Mouse (Mus musculus): ENCODE data around the gene Vmac.
A peak's percentile ranks its signal among the peaks of the same experiment; 100 is the strongest.

Gene Vmac

GRCm38 (mm10) chr17:56686801-56687200, 31.0 kb downstream of the Vmac start:
- no peak for DNase-seq (ENCODE audit: low spot score in 2 of 2)

DNA sequence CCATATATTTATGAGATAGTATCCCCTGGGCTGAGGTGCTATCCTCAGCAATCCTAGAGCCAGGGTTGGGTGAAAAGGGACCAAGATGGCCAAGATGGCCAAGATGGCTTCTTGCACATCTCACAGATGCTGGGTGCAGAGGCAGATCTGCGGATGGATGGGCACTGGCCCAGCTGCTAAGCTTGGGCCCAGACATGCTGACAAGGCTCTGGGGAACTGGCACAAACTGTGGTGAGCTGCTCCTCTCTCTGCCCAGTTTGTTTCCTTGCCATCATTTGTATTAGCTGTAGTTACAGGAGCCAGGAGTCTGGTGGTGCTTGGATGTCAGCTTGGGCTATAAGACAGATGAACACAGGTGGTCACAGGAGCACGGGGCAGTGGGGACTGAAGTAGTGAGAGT, 33.2 kb downstream of the Vmac start:
- DNase-seq (ENCODE audit: low spot score in 2 of 2): no peak

DNA sequence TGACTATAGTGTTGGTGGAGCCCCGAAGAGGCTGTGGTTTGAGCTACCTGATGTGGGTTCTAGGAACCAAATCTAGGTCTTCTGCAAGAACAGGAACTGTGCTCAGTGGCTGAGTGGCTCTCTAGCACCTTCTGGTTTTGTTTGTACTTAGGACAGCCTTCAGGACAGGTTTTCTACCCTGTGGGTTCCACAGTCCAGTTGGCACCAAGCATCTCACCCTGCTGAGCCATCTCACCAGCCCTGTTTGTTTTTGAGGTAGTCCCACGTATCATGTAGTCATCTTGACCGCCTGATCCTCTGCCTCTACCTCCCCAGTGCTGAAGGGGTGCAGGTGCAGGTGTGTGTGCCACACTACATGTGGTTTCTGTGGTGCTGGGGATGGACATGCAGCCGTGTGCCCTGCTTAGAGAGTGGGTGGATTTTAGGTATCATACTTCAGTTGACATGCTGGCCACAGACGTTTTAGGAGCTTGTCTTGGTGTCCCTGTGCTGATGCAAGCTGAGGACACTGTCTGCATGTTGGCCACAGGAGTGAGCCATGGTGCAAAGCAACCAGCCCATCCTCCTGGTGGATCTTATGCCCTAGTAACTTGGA, 34.2 kb downstream of the Vmac start:
- DNase-seq (ENCODE audit: low spot score in 2 of 2): no peak

DNA sequence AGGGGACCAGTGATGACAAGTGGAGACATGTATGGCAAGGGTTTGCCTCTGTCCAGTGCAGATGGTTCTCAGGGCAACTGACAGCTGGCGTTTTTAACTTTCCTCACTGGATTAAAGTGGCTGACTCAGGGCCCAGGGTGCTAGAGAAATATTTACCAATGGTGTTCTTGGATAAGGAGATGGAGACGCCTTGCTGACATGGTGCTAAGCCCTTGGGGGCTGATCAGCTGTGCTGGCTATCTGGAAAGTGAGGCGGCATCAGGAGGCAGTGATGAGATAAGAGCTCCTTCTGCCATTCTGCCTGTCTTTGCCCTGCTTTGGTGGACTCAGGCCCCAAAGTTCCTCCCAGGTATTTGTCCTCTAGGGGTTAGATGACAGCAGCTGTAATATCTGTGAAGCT, 34.9 kb downstream of the Vmac start:
- DNase-seq (ENCODE audit: low spot score in 2 of 2): no peak

DNA sequence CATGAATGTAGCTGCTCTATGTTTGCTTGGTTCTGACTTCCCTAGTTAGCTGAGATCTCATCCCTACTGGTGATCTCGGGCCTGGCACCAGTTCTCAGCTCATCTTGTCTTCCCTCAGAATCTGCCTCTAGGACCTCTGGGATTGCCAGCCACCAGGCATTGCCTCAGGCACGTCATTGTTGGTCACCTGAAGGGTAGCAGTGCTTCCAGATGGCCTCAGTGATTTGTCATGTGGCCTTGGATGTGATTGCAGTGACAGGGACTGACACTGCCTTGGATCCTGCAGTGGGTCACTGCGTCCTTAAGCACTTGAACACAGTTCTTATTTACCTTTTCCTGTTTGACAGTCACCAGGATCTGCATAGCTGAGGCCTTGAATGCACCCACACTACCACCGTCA, 36.0 kb downstream of the Vmac start:
- DNase-seq (ENCODE audit: low spot score in 2 of 2): no peak

DNA sequence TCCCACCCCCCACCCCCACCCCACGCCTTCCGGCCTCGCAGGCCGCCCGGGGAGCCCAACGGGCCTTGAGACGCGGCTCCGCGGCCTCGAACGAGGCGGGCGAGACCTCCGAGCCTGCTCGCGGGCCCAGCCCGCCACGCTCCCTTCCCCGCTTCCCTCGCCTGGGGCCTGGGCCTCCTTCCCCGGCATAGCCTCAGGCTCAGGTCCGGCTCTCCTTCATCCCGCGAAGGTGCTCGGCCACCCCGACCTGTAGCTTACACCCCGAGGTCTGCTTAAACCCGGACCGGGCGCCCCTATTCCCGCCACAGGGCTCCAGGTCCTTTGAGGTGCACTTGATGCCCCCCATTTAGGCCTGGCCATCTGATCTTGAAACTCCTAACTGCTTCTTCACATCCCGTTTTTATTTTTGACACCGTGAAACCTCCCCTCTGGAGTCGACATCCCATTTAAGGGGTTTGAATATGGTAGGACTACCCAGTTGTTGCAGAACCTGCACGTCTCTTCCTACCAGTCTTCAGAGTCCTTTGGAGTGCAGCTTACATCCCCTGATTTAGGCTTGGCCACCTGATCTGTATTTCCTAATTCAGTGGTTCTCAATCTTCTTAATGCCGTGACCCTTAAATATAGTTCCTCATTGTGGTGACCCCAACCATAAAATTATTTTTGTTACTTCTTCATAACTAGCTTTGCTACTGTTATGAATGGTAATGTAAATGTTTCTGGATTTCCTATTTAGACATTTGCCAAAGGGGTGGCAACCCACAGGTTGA, 44.0 kb downstream of the Vmac start:
- DNase-seq (ENCODE audit: low spot score in 2 of 2): peak; percentile 44 to 46

DNA sequence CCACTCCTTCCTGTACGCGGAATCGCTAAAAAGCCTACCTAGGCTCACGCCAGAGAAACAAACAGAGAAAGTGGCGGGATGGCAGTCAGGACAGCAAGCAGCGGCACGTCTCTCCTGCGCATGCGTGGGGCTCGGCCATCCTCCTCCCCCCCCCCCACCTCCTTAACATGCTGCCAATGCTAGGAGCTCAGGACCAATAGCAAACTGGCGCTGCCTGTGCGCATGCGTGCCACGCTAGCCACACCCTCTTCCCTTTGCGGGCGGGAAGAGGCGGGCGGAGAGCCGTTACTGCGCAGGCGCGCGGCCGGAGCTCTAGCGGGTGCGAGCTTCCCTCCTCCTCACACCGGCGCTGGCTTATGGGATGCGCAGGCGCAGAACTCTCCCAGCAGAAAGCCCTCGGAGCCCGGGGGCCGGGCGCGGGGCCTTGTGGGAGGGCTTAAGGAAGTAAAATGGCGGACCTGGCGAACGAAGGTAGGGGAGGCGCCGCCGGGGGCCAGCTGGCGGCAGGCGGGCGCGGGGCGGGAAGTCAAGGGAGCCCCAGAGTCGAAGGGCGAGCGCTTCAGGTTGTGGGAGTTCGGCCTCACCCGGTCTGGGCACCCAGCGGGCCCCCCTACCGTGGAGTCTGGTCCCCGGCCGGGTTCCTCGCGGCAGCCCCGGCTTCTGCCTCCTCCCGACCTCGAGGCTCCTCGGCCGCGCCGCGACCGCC, 44.7 kb downstream of the Vmac start, which contains the start of gene Ranbp3:
Gene Ranbp3 (plus strand): TSS at position 354 of the 706 bp plus-strand sequence.
- DNase-seq (ENCODE audit: low spot score in 2 of 2): peak; percentile 99 to 100

GRCm38 (mm10) chr17:56669766-56670165, 48.1 kb downstream of the Vmac start:
- DNase-seq (ENCODE audit: low spot score in 2 of 2): no peak

DNA sequence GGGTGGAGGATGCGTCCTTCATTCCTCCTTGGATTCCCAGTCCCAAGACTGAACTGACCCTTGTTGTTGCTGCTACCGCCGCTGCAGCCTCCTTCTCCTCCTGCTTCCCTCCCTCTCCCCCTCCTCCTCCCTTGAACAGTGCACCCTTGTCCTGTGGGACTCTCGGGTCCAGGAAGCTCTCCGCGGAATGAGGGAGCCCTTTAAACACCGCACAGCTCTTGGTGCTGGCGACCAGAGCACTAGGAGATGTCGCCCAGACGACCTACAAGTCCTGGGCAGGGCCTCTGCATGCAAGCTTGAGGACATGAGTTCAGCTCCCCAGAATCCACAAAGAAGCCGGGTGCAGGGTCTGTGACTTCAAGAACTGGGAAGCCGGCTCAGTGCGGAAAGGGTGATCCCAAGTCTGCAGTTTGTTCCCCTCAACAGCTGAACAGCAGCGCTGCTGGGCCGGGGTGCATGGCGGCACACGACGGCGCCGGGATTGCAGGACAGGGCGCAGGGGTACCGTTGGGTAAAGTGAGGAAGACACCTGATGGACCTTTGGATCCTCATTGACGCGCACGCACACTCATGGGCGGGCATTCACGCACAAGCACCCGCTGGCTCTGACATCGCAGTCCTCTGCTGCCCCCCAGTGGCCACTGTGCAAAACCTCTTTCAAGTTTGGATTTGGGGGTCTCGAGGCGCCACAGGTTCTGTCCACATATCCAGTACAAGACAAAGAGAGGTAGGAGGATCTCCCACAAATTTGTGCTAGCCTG, 49.3 kb downstream of the Vmac start:
- DNase-seq (ENCODE audit: low spot score in 2 of 2): peak; percentile 84 to 93

DNA sequence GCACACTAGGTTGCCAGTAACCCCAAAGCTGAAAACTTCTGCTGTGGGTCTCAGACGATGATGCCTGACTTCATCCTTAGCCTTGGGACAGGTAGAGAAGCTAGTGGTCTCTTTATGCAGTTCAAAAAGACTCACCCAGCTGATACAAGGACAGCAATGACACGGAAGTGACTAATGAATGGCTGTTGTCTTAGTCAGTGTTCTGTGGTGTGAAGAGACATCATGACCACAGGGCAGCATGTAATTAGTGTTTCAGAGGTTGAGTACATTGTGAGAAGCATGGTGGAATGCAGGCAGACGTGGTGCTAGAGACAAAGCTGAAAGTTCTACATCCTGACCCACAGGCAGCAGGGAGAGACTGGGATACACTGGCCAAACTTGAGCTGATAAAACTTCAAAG, 50.2 kb downstream of the Vmac start:
- DNase-seq (ENCODE audit: low spot score in 2 of 2): no peak

DNA sequence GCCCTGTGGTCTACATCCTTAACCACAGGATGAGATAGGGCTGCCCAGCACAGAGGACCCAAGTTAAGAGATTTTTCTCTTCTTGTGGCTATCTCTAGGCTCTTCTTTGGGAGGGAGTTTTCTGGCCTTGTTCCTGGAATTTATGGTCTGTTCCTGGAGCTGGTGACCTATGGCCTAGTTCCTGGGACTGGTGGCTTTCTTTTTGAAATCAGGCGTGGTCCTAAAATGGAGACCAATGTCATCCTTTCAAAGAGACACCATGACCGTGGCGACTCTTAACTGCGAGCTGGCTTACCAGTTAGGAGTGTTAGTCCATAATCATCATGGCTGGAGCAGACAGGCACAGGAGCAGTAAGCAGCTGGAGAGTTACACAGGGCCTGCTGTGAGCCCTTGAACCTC, 51.4 kb downstream of the Vmac start:
- DNase-seq (ENCODE audit: low spot score in 2 of 2): no peak

- DNase-seq (ENCODE audit: low spot score in 2 of 2): no peak
Measured at GRCm38 (mm10) chr17:56664333-56664732, 53.5 kb downstream of the Vmac start.

Measured in right cerebral cortex, postnatal 10 days (tissue).